ENCODE assay signal across 26 mouse cellular contexts in genomic region chr9:69475873-69476272, GRCm38 (mm10). TPM values are rescaled to one million over a fixed set of nuclear protein-coding genes. Genes with fewer than 3 reads are reported as not detected.
DNase-seq lines count a peak whose midpoint lies in the region; ATAC-seq and TF ChIP-seq lines count a peak whose summit lies in the region.
"Had no signal": no experiment of that assay in that cellular context is flagged by ENCODE, and none has a peak within 500 bp of the region (broad histone marks: within the 10 kb centered on the region; RNA-seq: fewer than 3 reads in every experiment).

No protein-coding gene starts in this region.

- no peak overlapping the region for H3K9ac ChIP-seq in embryonic facial prominence, embryonic 14.5 days (ENCODE audit: low read depth, low read length)
- no peak overlapping the region for H3K9ac ChIP-seq in heart, embryonic 16.5 days (ENCODE audit: low read length)
- H3K9ac ChIP-seq: embryonic facial prominence, embryonic 15.5 days; forebrain, embryonic 12.5 days; forebrain, embryonic 15.5 days; hindbrain, embryonic 12.5 days; hindbrain, embryonic 15.5 days had no signal

- H3K27me3 ChIP-seq in embryonic facial prominence, embryonic 14.5 days (replicated peaks; ENCODE audit: control insufficient read depth, insufficient read depth, low read length): no peaks in the 10 kb centered on the region
- H3K27me3 ChIP-seq in embryonic facial prominence, embryonic 10.5 days (replicated peaks; ENCODE audit: low read depth, poor library complexity, severe bottlenecking): no peaks in the 10 kb centered on the region; the same call in 1 of the 2 replicates
- H3K27me3 ChIP-seq in heart, embryonic 16.5 days (ENCODE audit: control insufficient read depth, insufficient read depth, low read length): no peaks in the 10 kb centered on the region
- no peaks in the 10 kb centered on the region for H3K27me3 ChIP-seq in myocyte (ENCODE audit: control insufficient read depth, insufficient read depth, insufficient read length)
- H3K27me3 ChIP-seq: embryonic facial prominence, embryonic 15.5 days; forebrain, embryonic 12.5 days; forebrain, embryonic 15.5 days; hindbrain, embryonic 12.5 days; hindbrain, embryonic 15.5 days had no signal

- no peak for ATAC-seq in embryonic facial prominence, embryonic 14.5 days (ENCODE audit: low read depth)
- no peak for ATAC-seq in heart, embryonic 16.5 days (replicated peaks; ENCODE audit: extremely low read depth, insufficient read depth, low FRiP score)
- ATAC-seq: activated CD4-positive, CD25-positive, alpha-beta regulatory T cell, adult 4 months; forebrain, embryonic 15.5 days; intestine, postnatal 0 days had no signal

- TF ChIP-seq POLR2A in myocyte (IDR thresholded peaks at IDR 0.05; ENCODE audit: insufficient read length, low read depth): no peak

- H3K27ac ChIP-seq in embryonic facial prominence, embryonic 14.5 days (replicated peaks; ENCODE audit: low read depth, low read length): 0 out of 2 replicates have a peak overlapping the region, but pooled peaks have one; percentile 70
- no peak overlapping the region for H3K27ac ChIP-seq in embryonic facial prominence, embryonic 10.5 days (replicated peaks)
- 0 out of 2 replicates have a peak overlapping the region, but pooled peaks have one; percentile 7 for H3K27ac ChIP-seq in heart, embryonic 16.5 days (ENCODE audit: low read length)
- H3K27ac ChIP-seq: forebrain, embryonic 12.5 days; forebrain, embryonic 15.5 days; hindbrain, embryonic 12.5 days; hindbrain, embryonic 15.5 days had no signal

- DNase-seq in embryonic facial prominence, embryonic 14.5 days (ENCODE audit: low spot score): no peak
- no peak for DNase-seq in embryonic facial prominence, embryonic 10.5 days (ENCODE audit: low spot score)
- DNase-seq in heart, adult 8-10 months (ENCODE audit: low spot score): no peak
- DNase-seq in lung, postnatal 36 days: peak; percentile 57
- DNase-seq in lung, postnatal 10 days: no peak
- no peak for DNase-seq in layer of hippocampus, adult 11-12 months (ENCODE audit: low spot score)
- DNase-seq: adrenal gland, adult 8-10 months; adrenal gland, postnatal 25 days; cerebellum, adult 11-12 months; cerebellum, adult 8-10 months; cerebellum, postnatal 10 days; cerebellum, postnatal 36 days; embryo, embryonic 11 days; gastrocnemius, postnatal 10 days; heart, adult 11 months had no signal

- WGBS in embryonic facial prominence, embryonic 14.5 days: 66% methylated on average over 6 of the region's 6 CpGs
- 76% methylated on average over 6 of the region's 6 CpGs for WGBS in embryonic facial prominence, embryonic 10.5 days
- WGBS in heart, embryonic 16.5 days: 57% methylated on average over 6 of the region's 6 CpGs

- H3K4me1 ChIP-seq in embryonic facial prominence, embryonic 14.5 days (ENCODE audit: control insufficient read depth, insufficient read depth, low read length): peaks cover 35% of the 10 kb centered on the region
- peaks cover 51% of the 10 kb centered on the region for H3K4me1 ChIP-seq in embryonic facial prominence, embryonic 10.5 days
- peaks cover 68% of the 10 kb centered on the region for H3K4me1 ChIP-seq in heart, embryonic 16.5 days (ENCODE audit: control insufficient read depth, insufficient read depth, low read length)

- no peaks in the 10 kb centered on the region for H3K9me3 ChIP-seq in embryonic facial prominence, embryonic 14.5 days (ENCODE audit: control insufficient read depth, low read length)
- no peaks in the 10 kb centered on the region for H3K9me3 ChIP-seq in embryonic facial prominence, embryonic 10.5 days
- H3K9me3 ChIP-seq in heart, embryonic 16.5 days (replicated peaks; ENCODE audit: control insufficient read depth, low read length): no peaks in the 10 kb centered on the region
- H3K9me3 ChIP-seq: embryonic facial prominence, embryonic 15.5 days; forebrain, embryonic 12.5 days; forebrain, embryonic 15.5 days; hindbrain, embryonic 12.5 days; hindbrain, embryonic 15.5 days had no signal

- H3K4me3 ChIP-seq in embryonic facial prominence, embryonic 14.5 days (ENCODE audit: low read depth, low read length): no peak overlapping the region
- no peak overlapping the region for H3K4me3 ChIP-seq in embryonic facial prominence, embryonic 10.5 days
- no peak overlapping the region for H3K4me3 ChIP-seq in heart, embryonic 16.5 days (ENCODE audit: low read length)
- no peak overlapping the region for H3K4me3 ChIP-seq in myocyte
- H3K4me3 ChIP-seq: embryonic facial prominence, embryonic 15.5 days; erythroblast, embryonic 14.5 days; forebrain, embryonic 12.5 days; forebrain, embryonic 15.5 days; hindbrain, embryonic 12.5 days; hindbrain, embryonic 15.5 days had no signal

- peaks cover 85% of the 10 kb centered on the region for H3K36me3 ChIP-seq in embryonic facial prominence, embryonic 14.5 days (ENCODE audit: control insufficient read depth, insufficient read depth, low read length)
- H3K36me3 ChIP-seq in embryonic facial prominence, embryonic 10.5 days (replicated peaks): no peaks in the 10 kb centered on the region
- H3K36me3 ChIP-seq in heart, embryonic 16.5 days (ENCODE audit: control insufficient read depth, insufficient read depth): peaks cover 27% of the 10 kb centered on the region
- peaks cover 53% of the 10 kb centered on the region for H3K36me3 ChIP-seq in myocyte (ENCODE audit: control insufficient read depth, insufficient read depth)
- H3K36me3 ChIP-seq: forebrain, embryonic 12.5 days; forebrain, embryonic 15.5 days; hindbrain, embryonic 12.5 days; hindbrain, embryonic 15.5 days had no signal

- H3K79me2 ChIP-seq in myocyte (ENCODE audit: control insufficient read depth, insufficient read depth): peaks cover 37% of the 10 kb centered on the region

- no peak overlapping the region for H3ac ChIP-seq in myocyte (ENCODE audit: control insufficient read depth, insufficient read length)

- H3K4me2 ChIP-seq in embryonic facial prominence, embryonic 14.5 days (ENCODE audit: low read depth, low read length): no peak overlapping the region
- no peak overlapping the region for H3K4me2 ChIP-seq in heart, embryonic 16.5 days (ENCODE audit: low read depth, low read length)
- H3K4me2 ChIP-seq in myocyte (ENCODE audit: low read depth): peak overlapping the region; percentile 40
- H3K4me2 ChIP-seq: embryonic facial prominence, embryonic 15.5 days; forebrain, embryonic 12.5 days; forebrain, embryonic 15.5 days; heart, embryonic 11.5 days; hindbrain, embryonic 12.5 days; hindbrain, embryonic 15.5 days had no signal

TF ChIP-seq in myocyte, 11 proteins besides CTCF, POLR2A, EP300 and RAD21:
- TF ChIP-seq MYOD1 (IDR thresholded peaks at IDR 0.05; ENCODE audit: control insufficient read depth in 1 of 3, insufficient read length in 2 of 3, low read depth in 2 of 3) (no peak), MYOG (IDR thresholded peaks at IDR 0.05; ENCODE audit: control insufficient read depth in 1 of 3, insufficient read depth in 1 of 3, insufficient read length in 2 of 3, low read depth in 2 of 3) (no peak), TCF12 (IDR thresholded peaks at IDR 0.05; ENCODE audit: insufficient read depth, poor library complexity, severe bottlenecking) (no peak), TCF3 (IDR thresholded peaks at IDR 0.05; ENCODE audit: insufficient read length, low read depth) (no peak)

RNA-seq across cellular contexts. Expression of gene Anxa2, which starts 22.5 kb away (rescaled TPM):
- 1,306 and 1,330 TPM in 2 replicates for polyA plus RNA-seq in embryonic facial prominence, embryonic 14.5 days (2014; fragmentation: Nextera tagmentation; extraction: Ambion mirVana)
- 112 and 145 TPM in 2 replicates for polyA plus RNA-seq in embryonic facial prominence, embryonic 10.5 days (2016; fragmentation: Nextera tagmentation; extraction: Ambion mirVana)
- 622 and 705 TPM in 2 replicates for polyA plus RNA-seq in heart, embryonic 16.5 days (2015; fragmentation: Nextera tagmentation; extraction: Ambion mirVana)
- 10 to 100 TPM; 48.1 to 87.1 (median 65.2) TPM for total RNA-seq in heart, adult 8-10 months (2022)
- polyA plus RNA-seq in myocyte (2012; fragmentation: generic; extraction: Trizol): 1,009 TPM
